In the genomic region with DNA sequence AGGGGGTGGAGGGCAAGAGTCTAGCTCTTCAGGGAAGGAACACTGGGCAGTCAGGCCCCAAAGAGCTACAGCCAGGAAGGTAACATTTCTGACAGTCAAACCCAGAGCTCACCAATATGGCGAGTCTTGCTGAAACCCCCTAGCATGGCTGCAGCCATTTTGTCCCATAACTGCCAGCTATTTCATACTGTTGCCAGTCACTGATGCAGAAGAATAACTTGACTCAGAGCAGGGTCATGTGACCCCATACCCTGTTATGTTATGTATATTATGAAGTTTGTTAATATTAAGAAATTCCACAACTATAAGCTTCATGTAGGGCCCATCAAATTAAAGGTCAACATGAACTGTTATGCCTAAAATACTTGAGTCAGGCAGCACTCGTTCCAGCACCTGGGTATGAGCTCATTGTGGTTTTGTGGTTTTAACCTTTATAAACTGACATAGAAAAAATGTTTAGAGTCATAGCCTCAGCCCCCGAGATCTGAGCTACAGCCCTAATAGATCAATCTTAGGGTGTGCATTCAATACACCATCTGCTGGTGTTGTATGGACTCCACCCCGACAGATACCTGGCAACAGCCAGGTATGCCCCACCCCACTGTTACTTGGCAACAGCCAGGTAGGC, we compare ENCODE assay signal across 16 mouse cellular contexts. TPM values are rescaled to one million over a fixed set of nuclear protein-coding genes. Genes with fewer than 3 reads are reported as not detected.
A peak's percentile ranks its signal among the peaks of the same experiment; 100 is the strongest.
DNase-seq lines count a peak whose midpoint lies in the region; ATAC-seq and TF ChIP-seq lines count a peak whose summit lies in the region.
"Had no signal": no experiment of that assay in that cellular context is flagged by ENCODE, and none has a peak within 500 bp of the region (broad histone marks: within the 10 kb centered on the region; RNA-seq: fewer than 3 reads in every experiment).

No protein-coding gene starts in this region.

- peak; percentile 6 for DNase-seq in thymus, adult 2 months
- no peak for DNase-seq in thymus, postnatal 4 days
- peak; percentile 21 for DNase-seq in fibroblast of lung, adult 2 months (ENCODE audit: low read depth)
- peak; percentile 15 for DNase-seq in thymus, postnatal 25 days
- DNase-seq in gastrocnemius, postnatal 10 days: no peak
- no peak for DNase-seq in heart, postnatal 36 days
- DNase-seq: adrenal gland, postnatal 14 days; cerebellum, adult 9-11 months; gastrocnemius, postnatal 36 days; heart, postnatal 4 days; liver, embryonic 13.5 days; right cerebral cortex, postnatal 25 days had no signal

- no peak for TF ChIP-seq CTCF in thymus, adult 2 months (IDR thresholded peaks at IDR 0.05; ENCODE audit: borderline replicate concordance, control insufficient read depth, extremely low read depth, insufficient read depth, low read length, poor library complexity)

- H3K4me3 ChIP-seq in thymus, adult 2 months (ENCODE audit: control insufficient read depth, insufficient read depth, low read length): no peak overlapping the region
- H3K4me3 ChIP-seq: erythroblast, embryonic 14.5 days; limb, embryonic 10.5 days; liver, embryonic 13.5 days had no signal

- H3K36me3 ChIP-seq in thymus, adult 2 months (ENCODE audit: control insufficient read depth, insufficient read depth, low read length): no peaks in the 10 kb centered on the region
- H3K36me3 ChIP-seq: limb, embryonic 10.5 days; liver, embryonic 13.5 days had no signal

- TF ChIP-seq POLR2A in thymus, adult 2 months (IDR thresholded peaks at IDR 0.05; ENCODE audit: control insufficient read depth, extremely low read depth, insufficient read depth, low read length, poor library complexity): no peak

- no peaks in the 10 kb centered on the region for H3K27me3 ChIP-seq in thymus, adult 2 months (ENCODE audit: control insufficient read depth, insufficient read depth, low read length)

- intact Hi-C loops in heart, postnatal 36 days (cut with DNase I): no loop called here

- peak; percentile 84 for ATAC-seq in CD4-positive, CD25-positive, alpha-beta regulatory T cell, adult 4 months
- ATAC-seq: lung, postnatal 0 days had no signal

- H3K4me1 ChIP-seq in thymus, adult 2 months (replicated peaks; ENCODE audit: control insufficient read depth, insufficient read depth, low read length): peaks cover 44% of the 10 kb centered on the region

- H3K27ac ChIP-seq in thymus, adult 2 months (ENCODE audit: control insufficient read depth, insufficient read depth, low read length): no peak overlapping the region
- H3K27ac ChIP-seq: limb, embryonic 10.5 days; liver, embryonic 13.5 days had no signal

- WGBS in thymus, adult 2 months: 26% methylated on average over 4 of the region's 4 CpGs

RNA-seq across cellular contexts. Expression of a gene that starts 22.7 kb away (rescaled TPM):
- 49.6 and 57.3 TPM in 2 replicates for polyA plus RNA-seq in thymus, adult 2 months (2012; rRNA removed)
- polyA plus RNA-seq in CD4-positive, CD25-positive, alpha-beta regulatory T cell, adult 4 months (2017; shearing (Covaris generic)): 10 to 100 TPM; 36.5 to 73.7 TPM
- total RNA-seq in gastrocnemius, postnatal 10 days (2021): 10 to 100 TPM; 58.0 to 63.8 TPM
- 10 to 100 TPM; 61.6 to 73.8 TPM for total RNA-seq in heart, postnatal 36 days (2021)

Comparison
In these comparisons a context has a peak if more than half of its experiments do, and no peak if none do; other contexts are left out.
1. DNase-seq: peak in thymus, adult 2 months (single experiment), fibroblast of lung, adult 2 months (single experiment) and thymus, postnatal 25 days (single experiment); none in thymus, postnatal 4 days (single experiment), gastrocnemius, postnatal 10 days (single experiment) and heart, postnatal 36 days (0 of 2).